Mouse (Mus musculus) C2C12 (cell line): Measurements from ENCODE around the gene Prr15l.

Experiments used
- CTCF ChIP-seq: IDR thresholded peaks from one replicate; pipeline ENCODE4 v1.5.1; 2011; ENCODE audit not compliant: control insufficient read depth, insufficient read depth, insufficient read length
- MAX ChIP-seq: IDR thresholded peaks from one replicate; pipeline ENCODE4 v1.6.1; 2011; ENCODE audit warnings: mild to moderate bottlenecking, control low read depth
- USF1 ChIP-seq: IDR thresholded peaks from one replicate; pipeline ENCODE4 v1.6.1; 2011; ENCODE audit warnings: low read depth, mild to moderate bottlenecking, control low read depth, moderate library complexity

DNA sequence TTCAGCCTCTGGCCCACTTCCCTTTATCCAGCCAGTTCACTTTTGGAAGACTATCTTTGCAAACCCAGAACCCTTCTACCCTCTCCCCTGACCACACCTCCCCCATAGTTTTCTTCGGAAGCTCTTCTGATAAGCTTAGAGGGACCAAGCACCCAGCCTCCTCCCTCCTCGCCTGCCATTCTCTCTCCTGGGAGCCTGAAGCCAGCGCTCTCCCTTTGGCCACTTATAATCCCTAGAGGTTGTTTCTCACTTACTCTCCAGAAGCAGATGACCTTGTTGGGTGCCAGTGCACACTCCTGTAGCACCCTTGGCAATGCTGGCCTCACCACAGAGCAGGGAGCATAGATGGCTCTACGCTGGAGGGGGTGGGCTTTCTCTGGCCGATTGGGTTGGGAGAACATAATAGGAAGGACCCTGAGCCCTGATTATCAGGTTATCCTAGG lies 41.4 kb downstream of the Prr15l start:
- TF ChIP-seq CTCF (no peak), USF1 (no peak), MAX (no peak)
